Mouse (Mus musculus): ENCODE measurements around the gene Kdm2b.

GRCm38 (mm10) chr5:122873573-122873972 lies 116.0 kb downstream of the Kdm2b start:
- no peak for TF ChIP-seq E2F4 (IDR thresholded peaks at IDR 0.05; ENCODE audit: insufficient read depth)
- TF ChIP-seq POLR2A (IDR thresholded peaks at IDR 0.05; ENCODE audit: insufficient read length, low read depth), result no peak
- TF ChIP-seq TCF12 (IDR thresholded peaks at IDR 0.05; ENCODE audit: insufficient read depth, poor library complexity, severe bottlenecking), result no peak
- no peak for TF ChIP-seq USF1 (IDR thresholded peaks at IDR 0.05; ENCODE audit: low read depth)
- TF ChIP-seq REST (IDR thresholded peaks at IDR 0.05; ENCODE audit: insufficient read depth, insufficient read length), result no peak
- TF ChIP-seq MYOD1 (IDR thresholded peaks at IDR 0.05; ENCODE audit: control insufficient read depth in 1 of 3, insufficient read length in 2 of 3, low read depth in 2 of 3), result no peak
- TF ChIP-seq MAX (IDR thresholded peaks at IDR 0.05; ENCODE audit: low read depth), result no peak
- TF ChIP-seq TCF3 (IDR thresholded peaks at IDR 0.05; ENCODE audit: insufficient read length, low read depth), result no peak
- TF ChIP-seq SRF (IDR thresholded peaks at IDR 0.05; ENCODE audit: control insufficient read depth, insufficient read length, low read depth), result no peak
- no peak for TF ChIP-seq MYOG (IDR thresholded peaks at IDR 0.05; ENCODE audit: control insufficient read depth in 1 of 3, insufficient read depth in 1 of 3, insufficient read length in 2 of 3, low read depth in 2 of 3)
